Mouse (Mus musculus): Measurements from ENCODE around the gene Sesn3. TPM values are rescaled to one million over a fixed set of nuclear protein-coding genes. Genes with fewer than 3 reads are reported as not detected.
"Not testable (repeated sequence)": the region's sequence is repeated elsewhere in the genome, so short reads cannot be mapped to it uniquely, and the experiment has no call there.

Gene Sesn3
- 13.6 and 16.1 TPM in 2 replicates for polyA plus RNA-seq (2015; fragmentation: Nextera tagmentation; extraction: Ambion mirVana)

DNA sequence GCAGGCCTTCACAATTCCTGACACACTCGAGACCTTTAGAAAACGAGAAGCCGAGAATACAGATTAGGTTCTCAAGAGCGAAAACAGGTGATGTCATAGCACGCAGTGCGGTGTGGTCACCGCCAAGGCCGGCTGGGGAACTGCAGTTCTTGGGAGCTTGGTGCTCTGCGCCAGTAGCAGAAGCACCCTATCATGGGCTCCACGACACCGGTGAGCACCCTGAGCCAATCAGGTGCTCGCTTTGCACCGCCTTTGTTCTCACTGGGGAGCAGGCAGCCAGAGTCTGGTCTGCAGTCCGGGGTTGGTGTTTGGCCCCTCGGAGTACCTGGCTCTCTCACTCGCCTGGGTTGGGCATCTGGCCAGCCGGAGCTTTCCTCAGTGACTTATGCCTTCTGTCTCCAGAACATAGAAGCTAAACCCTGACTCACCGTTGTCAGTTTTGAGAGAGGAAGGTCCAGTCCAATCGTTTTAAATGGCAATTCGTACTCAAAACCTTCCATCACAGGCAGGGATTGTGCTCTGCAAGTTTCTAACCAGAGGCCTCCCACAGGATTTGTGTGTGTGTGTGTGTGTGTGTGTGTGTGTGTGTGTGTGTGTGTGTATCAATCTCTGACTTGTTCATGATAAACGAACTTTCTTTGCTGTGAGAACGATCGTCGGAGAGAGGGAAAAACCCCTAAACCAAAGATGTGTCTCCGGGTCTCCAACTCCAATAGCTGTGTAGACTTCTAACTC is at the start of gene Sesn3:
TSS of gene Sesn3 (plus strand) at position 82 of the 735 bp plus-strand sequence.
- H3K27ac ChIP-seq (ENCODE audit: low read length), result peak within 1 kb of the TSS; percentile 84
- peaks cover 20% of the 10 kb centered on the region for H3K4me1 ChIP-seq (ENCODE audit: control insufficient read depth, insufficient read depth, low read length)
- H3K4me3 ChIP-seq (ENCODE audit: low read depth, low read length), result peak within 1 kb of the TSS; percentile 77
- H3K36me3 ChIP-seq (ENCODE audit: control insufficient read depth, insufficient read depth, low read length), result no peaks in the 10 kb centered on the region
- ATAC-seq, result peak; percentile 47
- 3% methylated on average over 25 of the region's 25 CpGs for WGBS
- no peaks in the 10 kb centered on the region; the same call in 1 of the 2 replicates for H3K27me3 ChIP-seq (ENCODE audit: control insufficient read depth, insufficient read depth, low read depth, low read length)
- peak within 1 kb of the TSS; percentile 71 for H3K4me2 ChIP-seq (ENCODE audit: low read length)
- no peaks in the 10 kb centered on the region for H3K9me3 ChIP-seq (replicated peaks; ENCODE audit: control insufficient read depth, low read length, poor library complexity, severe bottlenecking)
- H3K9ac ChIP-seq (ENCODE audit: low read depth, low read length), result peak within 1 kb of the TSS; percentile 60

DNA sequence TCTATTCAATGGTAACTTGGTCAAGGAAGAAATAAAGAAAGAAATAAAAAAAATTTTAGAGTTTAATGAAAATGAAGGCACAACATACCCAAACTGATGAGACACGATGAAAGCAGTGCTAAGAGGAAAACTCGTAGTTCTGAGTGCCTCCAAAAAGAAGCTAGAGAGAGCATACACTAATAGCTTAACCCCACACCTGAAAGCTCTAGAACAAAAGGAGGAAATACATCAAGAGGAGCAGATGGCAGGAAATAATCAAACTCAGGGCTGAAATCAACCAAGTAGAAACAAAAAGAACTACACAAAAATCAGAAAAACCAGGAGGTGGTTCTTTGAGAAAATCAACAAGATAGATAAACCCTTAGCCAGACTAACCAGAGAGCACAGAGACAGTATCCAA is 47.8 kb upstream of the Sesn3 start:
- H3K27me3 ChIP-seq (ENCODE audit: control insufficient read depth, insufficient read depth, low read depth, low read length); ATAC-seq; H3K9me3 ChIP-seq (replicated peaks; ENCODE audit: control insufficient read depth, low read length, poor library complexity, severe bottlenecking); H3K36me3 ChIP-seq (ENCODE audit: control insufficient read depth, insufficient read depth, low read length); H3K4me2 ChIP-seq (ENCODE audit: low read length); H3K9ac ChIP-seq (ENCODE audit: low read depth, low read length); H3K4me1 ChIP-seq (ENCODE audit: control insufficient read depth, insufficient read depth, low read length); H3K27ac ChIP-seq (ENCODE audit: low read length); H3K4me3 ChIP-seq (ENCODE audit: low read depth, low read length): not testable (repeated sequence)
- WGBS, result 87% methylated on average over 2 of the region's 2 CpGs

DNA sequence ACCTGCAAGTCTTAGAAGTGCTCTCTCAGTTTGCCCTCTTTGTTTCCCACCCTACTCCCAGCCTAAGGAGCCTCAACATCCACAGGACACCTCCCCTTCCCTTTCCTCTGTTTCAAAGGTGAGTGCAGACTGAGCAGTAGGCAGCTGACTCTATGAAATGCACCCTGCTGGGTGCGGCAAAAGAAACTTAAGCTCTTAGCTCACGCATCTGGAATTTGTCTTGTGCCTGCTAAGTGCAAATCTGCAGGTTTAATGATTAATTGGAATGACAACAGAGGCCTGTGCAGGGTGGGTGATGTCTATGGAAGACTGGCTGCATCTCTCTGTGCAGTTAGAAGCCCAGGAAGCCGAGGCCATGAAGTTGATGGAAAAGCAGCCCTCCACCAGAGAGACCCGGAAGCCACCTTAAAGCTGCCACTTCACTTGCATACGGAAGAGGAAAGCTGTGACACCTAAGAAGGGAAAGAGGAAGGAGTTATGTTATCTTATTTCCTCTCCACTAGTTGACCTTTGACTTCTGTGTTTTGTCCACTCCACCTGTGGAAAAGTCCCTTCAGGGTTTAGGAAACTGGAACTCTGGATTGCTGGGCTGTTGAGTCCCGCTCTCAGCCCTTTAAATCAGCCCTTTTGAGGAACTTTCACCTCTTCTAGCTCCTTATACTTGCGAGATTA is 41.0 kb upstream of the Sesn3 start:
- Histone ChIP-seq H3K4me1 (ENCODE audit: control insufficient read depth, insufficient read depth, low read length) (no peaks in the 10 kb centered on the region), H3K27me3 (ENCODE audit: control insufficient read depth, insufficient read depth, low read depth, low read length) (no peaks in the 10 kb centered on the region), H3K9ac (ENCODE audit: low read depth, low read length) (no peak overlapping the region), H3K4me3 (ENCODE audit: low read depth, low read length) (no peak overlapping the region), H3K9me3 (replicated peaks; ENCODE audit: control insufficient read depth, low read length, poor library complexity, severe bottlenecking) (no peaks in the 10 kb centered on the region), H3K4me2 (ENCODE audit: low read length) (no peak overlapping the region), H3K27ac (ENCODE audit: low read length) (no peak overlapping the region), H3K36me3 (ENCODE audit: control insufficient read depth, insufficient read depth, low read length) (no peaks in the 10 kb centered on the region)
- no peak for ATAC-seq
- WGBS, result 51% methylated on average over 7 of the region's 7 CpGs

DNA sequence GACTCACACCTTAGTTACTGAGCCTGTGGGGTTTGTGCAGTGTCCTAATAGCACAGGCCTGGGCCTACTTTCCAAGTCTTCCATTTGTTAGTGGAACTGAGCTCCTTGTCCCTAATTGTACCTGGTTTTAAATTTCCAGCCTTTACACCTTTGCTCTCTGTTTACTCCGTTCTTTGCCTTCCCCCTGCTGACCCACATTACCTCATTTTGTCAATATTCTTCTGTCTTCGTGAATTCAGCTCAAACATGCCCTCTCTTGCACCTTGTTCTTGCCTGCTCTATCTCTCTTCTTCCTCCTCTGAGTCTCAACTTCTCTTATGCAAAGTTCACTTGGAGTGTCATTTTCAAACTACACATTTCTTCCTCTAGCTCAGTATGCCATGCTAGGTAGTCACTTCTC is 39.6 kb upstream of the Sesn3 start:
- Histone ChIP-seq H3K27me3 (ENCODE audit: control insufficient read depth, insufficient read depth, low read depth, low read length) (no peaks in the 10 kb centered on the region), H3K36me3 (ENCODE audit: control insufficient read depth, insufficient read depth, low read length) (no peaks in the 10 kb centered on the region), H3K4me1 (ENCODE audit: control insufficient read depth, insufficient read depth, low read length) (no peaks in the 10 kb centered on the region), H3K4me3 (ENCODE audit: low read depth, low read length) (no peak overlapping the region), H3K9me3 (replicated peaks; ENCODE audit: control insufficient read depth, low read length, poor library complexity, severe bottlenecking) (no peaks in the 10 kb centered on the region), H3K27ac (ENCODE audit: low read length) (no peak overlapping the region), H3K9ac (ENCODE audit: low read depth, low read length) (no peak overlapping the region), H3K4me2 (ENCODE audit: low read length) (no peak overlapping the region)
- ATAC-seq, result no peak
- 90% methylated on average over 2 of the region's 2 CpGs for WGBS

DNA sequence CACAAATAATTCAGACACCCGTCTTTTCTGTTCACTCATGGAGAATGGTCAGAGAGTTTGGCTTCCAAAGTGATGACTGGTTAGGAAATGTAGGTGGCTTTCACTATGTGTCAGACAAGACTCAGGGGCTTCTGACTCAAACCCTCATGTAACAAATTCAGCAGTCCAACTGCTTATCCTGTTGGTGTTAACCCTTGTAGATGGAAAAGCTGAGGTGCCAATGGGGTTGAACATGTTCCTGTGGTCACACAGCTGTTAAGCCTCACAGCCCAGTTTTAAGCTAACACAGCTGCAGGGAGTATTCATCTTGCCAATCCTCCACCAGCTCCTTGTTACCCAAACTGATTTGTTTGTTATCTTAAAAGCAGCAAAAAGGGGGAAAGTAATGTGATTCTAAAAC is 33.9 kb upstream of the Sesn3 start:
- not testable (repeated sequence) for H3K9ac ChIP-seq (ENCODE audit: low read depth, low read length); H3K4me2 ChIP-seq (ENCODE audit: low read length); H3K4me3 ChIP-seq (ENCODE audit: low read depth, low read length); H3K36me3 ChIP-seq (ENCODE audit: control insufficient read depth, insufficient read depth, low read length); H3K9me3 ChIP-seq (replicated peaks; ENCODE audit: control insufficient read depth, low read length, poor library complexity, severe bottlenecking); ATAC-seq; H3K27ac ChIP-seq (ENCODE audit: low read length); H3K27me3 ChIP-seq (ENCODE audit: control insufficient read depth, insufficient read depth, low read depth, low read length)
- WGBS, result 81% methylated on average over 1 of the region's 1 CpGs
- peaks cover 11% of the 10 kb centered on the region for H3K4me1 ChIP-seq (ENCODE audit: control insufficient read depth, insufficient read depth, low read length)

DNA sequence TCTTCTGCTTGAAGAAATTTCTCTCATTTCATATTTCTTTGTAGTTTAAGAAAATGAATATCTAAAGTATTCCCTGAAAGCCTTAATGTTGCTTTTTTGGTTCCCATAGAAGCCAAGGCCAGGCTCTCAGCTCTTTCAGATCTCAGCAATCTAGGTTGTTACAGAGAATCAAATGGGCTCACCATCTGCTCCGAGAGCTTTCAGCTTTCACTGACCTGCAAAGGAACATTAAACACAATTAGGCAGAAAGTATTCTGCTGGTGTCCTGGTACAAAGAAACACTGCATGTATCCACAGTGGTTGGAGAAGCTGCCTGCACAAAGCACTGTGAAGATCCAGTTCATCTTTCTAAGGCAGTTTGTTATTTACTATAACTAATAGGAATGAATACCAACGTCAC is 32.6 kb upstream of the Sesn3 start:
- 62% methylated on average over 2 of the region's 2 CpGs for WGBS
- ATAC-seq, result no peak

DNA sequence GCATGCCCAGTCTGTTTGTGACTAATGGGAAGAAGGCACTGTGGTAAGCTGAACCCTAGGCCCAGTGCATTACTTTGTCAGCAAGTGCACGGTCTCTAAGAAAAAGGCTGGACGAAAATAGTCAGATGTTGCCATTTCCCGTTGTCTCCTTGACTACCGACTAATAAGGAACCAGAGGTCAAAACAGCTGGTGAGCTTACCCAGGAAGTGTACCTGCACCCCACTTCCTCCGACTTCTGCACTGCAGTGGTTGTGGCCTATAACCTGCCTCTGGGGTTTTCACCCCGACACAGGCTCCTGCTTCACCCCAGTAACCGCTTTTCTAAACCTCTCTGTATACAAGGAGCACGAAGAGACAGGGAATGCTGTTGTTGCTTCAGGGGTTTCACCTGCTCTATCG is 30.3 kb upstream of the Sesn3 start:
- peak overlapping the region; percentile 35 for H3K27ac ChIP-seq (ENCODE audit: low read length)
- H3K4me3 ChIP-seq (ENCODE audit: low read depth, low read length), result no peak overlapping the region
- H3K4me2 ChIP-seq (ENCODE audit: low read length), result no peak overlapping the region
- no peaks in the 10 kb centered on the region for H3K36me3 ChIP-seq (ENCODE audit: control insufficient read depth, insufficient read depth, low read length)
- no peaks in the 10 kb centered on the region for H3K9me3 ChIP-seq (replicated peaks; ENCODE audit: control insufficient read depth, low read length, poor library complexity, severe bottlenecking)
- no peaks in the 10 kb centered on the region for H3K27me3 ChIP-seq (ENCODE audit: control insufficient read depth, insufficient read depth, low read depth, low read length)
- H3K4me1 ChIP-seq (ENCODE audit: control insufficient read depth, insufficient read depth, low read length), result peaks cover 14% of the 10 kb centered on the region
- ATAC-seq, result no peak
- WGBS, result 32% methylated on average over 9 of the region's 9 CpGs
- no peak overlapping the region for H3K9ac ChIP-seq (ENCODE audit: low read depth, low read length)

More for the DNA sequence above, 32.6 kb upstream of the Sesn3 start:
- Histone ChIP-seq H3K27ac (ENCODE audit: low read length) (no peak overlapping the region), H3K9ac (ENCODE audit: low read depth, low read length) (no peak overlapping the region), H3K9me3 (replicated peaks; ENCODE audit: control insufficient read depth, low read length, poor library complexity, severe bottlenecking) (no peaks in the 10 kb centered on the region), H3K4me2 (ENCODE audit: low read length) (no peak overlapping the region), H3K4me3 (ENCODE audit: low read depth, low read length) (no peak overlapping the region), H3K4me1 (ENCODE audit: control insufficient read depth, insufficient read depth, low read length) (peaks cover 11% of the 10 kb centered on the region), H3K36me3 (ENCODE audit: control insufficient read depth, insufficient read depth, low read length) (no peaks in the 10 kb centered on the region), H3K27me3 (ENCODE audit: control insufficient read depth, insufficient read depth, low read depth, low read length) (no peaks in the 10 kb centered on the region)

DNA sequence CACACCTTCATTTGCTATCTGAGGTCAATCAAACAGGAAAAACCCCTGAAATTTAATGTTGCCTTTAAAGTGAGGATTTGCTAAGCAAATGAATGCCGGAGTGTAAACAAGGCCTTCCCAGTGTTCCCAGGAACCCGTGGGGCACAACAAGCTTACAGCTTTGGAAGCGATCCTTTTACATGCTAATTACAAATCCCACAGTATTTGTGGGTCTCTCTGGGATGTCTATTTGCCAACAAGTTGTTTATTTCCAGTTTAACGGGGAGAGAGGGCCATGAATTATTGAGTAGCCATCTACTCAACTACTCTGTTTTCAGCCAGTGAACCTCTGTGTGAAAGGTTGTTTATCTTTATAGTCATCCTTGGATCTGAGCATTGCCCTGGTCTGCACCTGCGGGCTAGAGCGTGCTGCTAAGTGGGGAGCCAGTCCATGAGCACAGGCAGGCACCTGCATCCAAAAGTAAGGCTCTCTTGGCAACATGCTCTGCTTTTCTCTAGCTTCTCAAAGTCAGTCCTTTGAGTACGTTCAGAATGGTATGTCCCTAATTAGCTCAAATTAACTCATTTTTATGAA is 29.8 kb upstream of the Sesn3 start:
- H3K4me2 ChIP-seq (ENCODE audit: low read length), result no peak overlapping the region
- peak overlapping the region; percentile 7; the same call in 1 of the 2 replicates for H3K27ac ChIP-seq (ENCODE audit: low read length)
- H3K36me3 ChIP-seq (ENCODE audit: control insufficient read depth, insufficient read depth, low read length), result no peaks in the 10 kb centered on the region
- no peak overlapping the region for H3K4me3 ChIP-seq (ENCODE audit: low read depth, low read length)
- H3K4me1 ChIP-seq (ENCODE audit: control insufficient read depth, insufficient read depth, low read length), result peaks cover 14% of the 10 kb centered on the region
- H3K27me3 ChIP-seq (ENCODE audit: control insufficient read depth, insufficient read depth, low read depth, low read length), result no peaks in the 10 kb centered on the region
- H3K9ac ChIP-seq (ENCODE audit: low read depth, low read length), result no peak overlapping the region
- WGBS, result 23% methylated on average over 7 of the region's 7 CpGs
- ATAC-seq, result peak; percentile 57
- H3K9me3 ChIP-seq (replicated peaks; ENCODE audit: control insufficient read depth, low read length, poor library complexity, severe bottlenecking), result no peaks in the 10 kb centered on the region

All from midbrain, embryonic 16.5 days (tissue).